Mouse (Mus musculus) embryonic facial prominence, embryonic 14.5 days (tissue): ENCODE data around the gene Eva1c. TPM values are rescaled to one million over a fixed set of nuclear protein-coding genes. Genes with fewer than 3 reads are reported as not detected.

Experiments used
- ATAC-seq: fragments of 200-750 bp; cut with Nextera tagmentation; 2 replicates; pipeline ENCODE4 v1.8.0; 2017; ENCODE audit warnings: low read depth, moderate number of reproducible peaks, moderate TSS enrichment
- DNase-seq: peaks from one replicate; pipeline ENCODE4 v3.0.0-alpha.2; 2015; ENCODE audit warnings: low spot score
- H3K27ac ChIP-seq: fragments of 300-500 bp; sonication (generic); replicated peaks from 2 replicates; pipeline ENCODE4 v1.5.1; 2014; ENCODE audit warnings: low read depth, mild to moderate bottlenecking, low read length, moderate library complexity
- H3K27me3 ChIP-seq: fragments of 300-500 bp; sonication (generic); replicated peaks from 2 replicates; pipeline ENCODE4 v1.6.1; 2014; ENCODE audit warnings: low read length; ENCODE audit not compliant: control insufficient read depth, insufficient read depth
- H3K36me3 ChIP-seq: fragments of 300-500 bp; sonication (generic); 2 replicates; pipeline ENCODE4 v1.6.1; 2014; ENCODE audit warnings: low read length, mixed read lengths; ENCODE audit not compliant: control insufficient read depth, insufficient read depth
- H3K4me1 ChIP-seq: fragments of 300-500 bp; sonication (generic); 2 replicates; pipeline ENCODE4 v1.6.1; 2014; ENCODE audit warnings: antibody characterized with exemption, low read length; ENCODE audit not compliant: control insufficient read depth, insufficient read depth
- H3K4me2 ChIP-seq: fragments of 300-500 bp; sonication (generic); 2 replicates; pipeline ENCODE4 v1.6.1; 2014; ENCODE audit warnings: low read depth, mild to moderate bottlenecking, low read length, moderate library complexity, mixed read lengths
- H3K4me3 ChIP-seq: fragments of 300-500 bp; sonication (generic); 2 replicates; pipeline ENCODE4 v1.5.1; 2014; ENCODE audit warnings: low read depth, mild to moderate bottlenecking, low read length
- H3K9ac ChIP-seq: fragments of 300-500 bp; sonication (generic); 2 replicates; pipeline ENCODE4 v1.6.1; 2014; ENCODE audit warnings: low read depth, mild to moderate bottlenecking, low read length, moderate library complexity, mixed read lengths
- H3K9me3 ChIP-seq: fragments of 300-500 bp; sonication (generic); 2 replicates; pipeline ENCODE4 v1.6.1; 2016; ENCODE audit warnings: low read length; ENCODE audit not compliant: control insufficient read depth
- WGBS: fragments of 180-500 bp; shearing (Covaris S2); extraction: QIAGEN DNeasy Blood & Tissue Kit; methylation state at CpG from one replicate; pipeline ENCODE4 v1.1.7; 2014; 5-methylcytosine and 5-hydroxymethylcytosine counted together
- polyA plus RNA-seq: library from polyadenylated mRNA; unstranded; fragments of >200 nt; fragmentation: Nextera tagmentation; extraction: Ambion mirVana; gene quantifications from 2 replicates; pipeline ENCODE4 v1.2.1, GENCODE M21; 2014

The Eva1c gene
- polyA plus RNA-seq, 1 experiment from 2014 or later, result 4.5 TPM

DNA sequence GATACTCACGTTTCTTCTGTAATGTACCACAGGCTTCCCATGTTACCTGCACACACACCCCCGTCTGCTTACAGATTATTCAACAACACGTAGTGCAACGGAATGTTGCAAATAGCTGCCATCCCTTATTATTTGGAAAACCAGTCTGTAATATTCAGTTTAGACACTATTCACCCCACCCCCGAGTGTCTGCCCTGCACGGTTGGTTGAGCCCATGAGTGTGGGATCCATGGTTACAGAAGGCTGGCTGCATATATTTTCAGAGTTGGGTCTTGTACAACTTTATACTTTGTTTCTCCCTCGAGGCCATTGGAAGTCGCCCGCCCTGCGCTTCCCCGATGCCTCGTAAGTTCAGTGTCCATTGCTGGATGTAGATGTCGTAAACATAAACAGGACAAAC, 19.1 kb downstream of the Eva1c start:
- no peak overlapping the region for H3K4me2 ChIP-seq
- H3K27me3 ChIP-seq, result no peaks in the 10 kb centered on the region
- peaks cover 8% of the 10 kb centered on the region; the same call in 1 of the 2 replicates for H3K4me1 ChIP-seq
- H3K9ac ChIP-seq, result no peak overlapping the region
- no peak overlapping the region for H3K4me3 ChIP-seq
- H3K9me3 ChIP-seq, result no peaks in the 10 kb centered on the region
- ATAC-seq (no peak), DNase-seq (no peak)
- no peaks in the 10 kb centered on the region for H3K36me3 ChIP-seq
- WGBS, result 77% methylated on average over 13 of the region's 13 CpGs
- H3K27ac ChIP-seq, result no peak overlapping the region

DNA sequence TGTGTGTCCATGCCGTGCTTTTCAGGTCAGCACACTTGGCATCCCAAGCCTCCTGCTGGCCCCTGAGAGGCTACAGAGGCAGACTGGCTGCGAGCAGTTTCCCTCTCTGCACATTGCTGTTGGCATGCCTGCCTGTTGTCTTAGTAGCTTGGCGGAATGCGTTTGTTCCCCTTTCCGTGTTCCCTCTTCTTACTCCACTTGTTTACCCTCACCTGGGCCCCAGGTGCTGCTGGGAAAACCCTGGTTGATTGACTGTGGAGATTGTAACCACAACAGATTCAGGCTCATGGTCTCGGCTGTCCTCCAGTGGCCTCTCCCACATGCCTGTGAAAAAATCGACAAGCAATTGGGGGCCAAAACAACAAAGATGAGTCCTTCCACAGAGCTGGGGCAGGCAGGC, 22.2 kb downstream of the Eva1c start:
- Histone ChIP-seq H3K36me3 (no peaks in the 10 kb centered on the region), H3K9ac (no peak overlapping the region), H3K27ac (no peak overlapping the region), H3K4me3 (no peak overlapping the region), H3K9me3 (no peaks in the 10 kb centered on the region), H3K27me3 (no peaks in the 10 kb centered on the region), H3K4me1 (peaks cover 15% of the 10 kb centered on the region), H3K4me2 (no peak overlapping the region)
- ATAC-seq, result no peak
- WGBS, result 73% methylated on average over 7 of the region's 7 CpGs
- peak; percentile 37 for DNase-seq

DNA sequence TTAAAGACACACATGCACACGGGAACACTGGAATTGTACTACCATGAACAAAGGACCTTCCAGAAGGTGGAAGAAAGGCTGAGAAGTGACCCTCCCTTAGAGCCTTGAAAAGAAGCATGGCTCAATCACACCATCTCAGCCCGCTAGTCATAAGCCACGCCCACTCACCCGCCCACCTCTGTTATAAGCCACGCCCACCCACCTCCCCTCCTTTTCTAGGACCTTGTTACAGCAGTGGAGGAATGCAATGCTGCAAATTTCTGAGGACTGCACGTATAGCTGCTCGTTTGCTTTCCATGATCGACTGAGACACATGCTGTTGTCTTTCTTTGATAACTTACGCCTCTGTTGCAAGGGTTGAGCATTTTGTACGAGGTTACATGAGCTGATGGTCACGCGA, 22.7 kb downstream of the Eva1c start:
- DNase-seq (peak; percentile 40), ATAC-seq (no peak)
- 55% methylated on average over 12 of the region's 12 CpGs for WGBS
- no peak overlapping the region for H3K4me3 ChIP-seq
- no peaks in the 10 kb centered on the region for H3K27me3 ChIP-seq
- no peaks in the 10 kb centered on the region for H3K9me3 ChIP-seq
- H3K4me2 ChIP-seq, result no peak overlapping the region
- H3K4me1 ChIP-seq, result peaks cover 15% of the 10 kb centered on the region
- H3K27ac ChIP-seq, result no peak overlapping the region
- H3K9ac ChIP-seq, result no peak overlapping the region
- H3K36me3 ChIP-seq, result no peaks in the 10 kb centered on the region

DNA sequence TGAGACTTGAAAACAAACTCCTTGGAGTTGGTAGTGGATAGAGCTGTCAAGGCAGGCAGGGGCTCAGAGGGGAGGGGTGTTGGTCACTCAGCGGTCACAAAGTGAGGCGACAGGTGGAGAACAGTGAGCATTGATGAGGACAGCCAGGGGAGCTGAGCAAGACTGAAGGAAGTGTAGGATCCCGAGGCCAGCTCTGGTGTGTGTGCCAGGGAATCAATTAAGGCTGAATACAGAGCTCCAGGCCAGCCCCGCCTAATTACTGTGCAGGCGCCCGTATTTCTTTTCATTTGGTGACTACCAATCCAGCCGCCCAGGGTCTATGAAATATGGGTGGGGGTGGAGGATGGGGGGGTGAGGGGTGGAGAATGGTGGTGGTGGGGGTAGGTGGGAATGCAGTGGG, 24.4 kb downstream of the Eva1c start:
- no peak overlapping the region for H3K4me2 ChIP-seq
- H3K27me3 ChIP-seq, result no peaks in the 10 kb centered on the region
- H3K9me3 ChIP-seq, result no peaks in the 10 kb centered on the region
- H3K27ac ChIP-seq, result no peak overlapping the region
- no peak overlapping the region for H3K9ac ChIP-seq
- DNase-seq, result no peak
- ATAC-seq, result no peak
- H3K36me3 ChIP-seq, result no peaks in the 10 kb centered on the region
- H3K4me3 ChIP-seq, result no peak overlapping the region
- peaks cover 26% of the 10 kb centered on the region for H3K4me1 ChIP-seq
- 55% methylated on average over 7 of the region's 7 CpGs for WGBS

GRCm38 (mm10) chr16:90851621-90852334, 25.3 kb downstream of the Eva1c start:
- DNase-seq (peak; percentile 56), ATAC-seq (no peak)
- Histone ChIP-seq H3K4me3 (no peak overlapping the region), H3K4me1 (peaks cover 26% of the 10 kb centered on the region), H3K9me3 (no peaks in the 10 kb centered on the region), H3K27me3 (no peaks in the 10 kb centered on the region), H3K9ac (no peak overlapping the region), H3K36me3 (no peaks in the 10 kb centered on the region), H3K27ac (no peak overlapping the region), H3K4me2 (no peak overlapping the region)
- 32% methylated on average over 11 of the region's 11 CpGs for WGBS

DNA sequence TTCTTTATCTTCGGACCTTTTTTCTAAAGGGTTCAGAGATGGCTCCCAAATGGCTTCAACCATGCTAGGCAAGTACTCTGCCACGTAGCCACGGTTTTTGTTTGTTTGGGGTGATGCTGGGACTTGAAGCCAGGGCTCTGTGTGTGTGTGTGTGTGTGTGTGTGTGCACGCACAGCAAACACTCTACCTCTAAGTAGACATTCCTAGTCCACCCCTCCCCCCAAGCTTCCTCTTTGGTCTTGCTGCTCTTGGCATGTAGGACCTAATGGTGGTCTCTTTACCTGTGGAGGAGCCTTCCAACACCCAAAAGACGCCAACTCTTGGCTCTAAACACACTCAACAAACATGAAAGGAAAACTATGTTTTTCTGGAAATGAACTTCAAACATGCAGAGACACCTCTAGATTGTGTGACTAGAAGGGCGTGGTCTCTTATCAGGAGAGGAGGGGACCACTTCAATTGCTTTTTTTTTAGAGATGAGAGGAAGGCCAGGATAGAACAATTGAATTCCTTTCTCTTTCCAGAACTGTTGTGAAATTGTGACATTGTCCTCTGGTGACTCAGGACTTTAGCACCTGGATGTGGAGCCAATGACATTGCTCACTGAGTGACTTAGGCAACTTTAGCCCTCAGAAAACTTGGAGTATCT, 30.2 kb downstream of the Eva1c start:
- Histone ChIP-seq H3K4me3 (no peak overlapping the region), H3K9me3 (no peaks in the 10 kb centered on the region), H3K27ac (no peak overlapping the region), H3K4me1 (peaks cover 19% of the 10 kb centered on the region), H3K4me2 (no peak overlapping the region), H3K27me3 (no peaks in the 10 kb centered on the region), H3K9ac (no peak overlapping the region), H3K36me3 (no peaks in the 10 kb centered on the region)
- ATAC-seq, result no peak
- no peak for DNase-seq
- 93% methylated on average over 6 of the region's 6 CpGs for WGBS

DNA sequence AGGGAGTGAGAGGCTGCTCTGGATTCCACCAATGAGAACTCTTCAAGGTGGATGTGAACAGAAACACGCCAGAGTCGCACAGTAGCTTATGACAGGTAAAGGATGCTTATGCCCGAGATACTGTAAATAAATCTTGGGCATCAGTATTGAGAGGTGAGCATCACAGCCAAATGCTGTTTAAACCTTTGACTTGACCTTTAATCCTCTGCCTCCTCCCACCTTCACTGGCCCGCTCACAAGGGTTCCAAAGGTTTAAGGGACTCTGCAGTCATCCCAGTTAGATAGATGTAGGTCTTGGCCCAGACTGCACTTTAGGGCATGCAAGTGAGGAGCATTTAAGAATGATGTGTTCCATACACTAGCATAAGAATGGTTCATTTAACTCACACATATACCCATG, 31.7 kb downstream of the Eva1c start:
- H3K4me2 ChIP-seq, result no peak overlapping the region
- H3K9me3 ChIP-seq, result no peaks in the 10 kb centered on the region
- 83% methylated on average over 4 of the region's 4 CpGs for WGBS
- no peaks in the 10 kb centered on the region for H3K36me3 ChIP-seq
- no peak overlapping the region for H3K27ac ChIP-seq
- ATAC-seq, result no peak
- no peak for DNase-seq
- no peak overlapping the region for H3K4me3 ChIP-seq
- H3K9ac ChIP-seq, result no peak overlapping the region
- H3K4me1 ChIP-seq, result peaks cover 11% of the 10 kb centered on the region
- H3K27me3 ChIP-seq, result no peaks in the 10 kb centered on the region

GRCm38 (mm10) chr16:90863036-90863435, 36.5 kb downstream of the Eva1c start:
- H3K4me3 ChIP-seq, result no peak overlapping the region
- ATAC-seq (no peak), DNase-seq (no peak)
- WGBS, result 69% methylated on average over 3 of the region's 3 CpGs
- H3K36me3 ChIP-seq, result no peaks in the 10 kb centered on the region
- no peak overlapping the region for H3K9ac ChIP-seq
- H3K9me3 ChIP-seq, result no peaks in the 10 kb centered on the region
- peaks cover 19% of the 10 kb centered on the region; the same call in 1 of the 2 replicates for H3K4me1 ChIP-seq
- no peak overlapping the region for H3K27ac ChIP-seq
- no peak overlapping the region for H3K4me2 ChIP-seq
- H3K27me3 ChIP-seq, result no peaks in the 10 kb centered on the region
